Mouse (Mus musculus) frontal cortex, postnatal 36 days (tissue): ENCODE measurements around the gene Tmem190.
"Not testable (repeated sequence)": the region's sequence is repeated elsewhere in the genome, so short reads cannot be mapped to it uniquely, and the experiment has no call there.

ENCODE experiments used
- DNase-seq, 2 experiments: peaks; one replicate each; pipeline ENCODE4 v3.0.0; 2022; ENCODE audit warnings: low spot score in 2 of 2

Gene Tmem190

GRCm38 (mm10) chr7:4812303-4813104 is 29.8 kb downstream of the Tmem190 start, which contains the start of gene Ube2s:
TSS of gene Ube2s (minus strand) at chr7:4812590.
- peak; percentile 97 to 98 for DNase-seq

DNA sequence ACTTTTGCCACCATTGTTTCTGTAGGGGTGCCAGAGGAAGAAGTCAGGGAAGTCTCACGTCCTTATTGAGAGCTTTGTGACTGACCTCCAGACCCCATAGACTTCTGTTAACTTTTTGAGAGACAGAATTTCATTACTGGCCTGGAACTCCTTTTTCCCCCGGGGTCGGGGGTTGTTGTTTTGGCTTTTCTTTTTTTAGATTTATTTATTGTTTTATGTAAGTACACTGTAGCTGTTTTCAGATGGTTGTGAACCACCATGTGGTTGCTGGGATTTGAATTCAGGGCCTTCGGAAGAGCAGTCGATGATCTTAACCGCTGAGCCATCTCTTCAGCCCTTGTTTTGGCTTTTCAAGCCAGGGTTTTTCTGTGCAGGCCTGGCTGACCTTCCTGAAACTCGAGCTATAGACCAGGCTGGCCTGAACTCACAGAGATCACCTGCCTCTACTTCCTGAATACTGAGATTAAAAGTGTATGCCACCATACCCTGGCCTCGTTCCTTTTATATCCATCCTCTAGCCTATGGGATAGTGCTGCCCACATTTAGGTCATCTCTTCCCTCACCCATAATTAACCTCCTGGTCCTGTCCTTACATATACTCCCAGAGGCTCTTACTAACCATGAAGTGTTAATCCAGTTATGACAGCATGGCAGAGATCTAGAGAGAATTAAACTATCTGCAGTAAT is 30.5 kb downstream of the Tmem190 start:
- DNase-seq = no peak

GRCm38 (mm10) chr7:4816559-4816958 is 33.8 kb downstream of the Tmem190 start:
- no peak for DNase-seq

- not testable (repeated sequence) for DNase-seq
Observed at GRCm38 (mm10) chr7:4820925-4821324, 38.2 kb downstream of the Tmem190 start.

DNA sequence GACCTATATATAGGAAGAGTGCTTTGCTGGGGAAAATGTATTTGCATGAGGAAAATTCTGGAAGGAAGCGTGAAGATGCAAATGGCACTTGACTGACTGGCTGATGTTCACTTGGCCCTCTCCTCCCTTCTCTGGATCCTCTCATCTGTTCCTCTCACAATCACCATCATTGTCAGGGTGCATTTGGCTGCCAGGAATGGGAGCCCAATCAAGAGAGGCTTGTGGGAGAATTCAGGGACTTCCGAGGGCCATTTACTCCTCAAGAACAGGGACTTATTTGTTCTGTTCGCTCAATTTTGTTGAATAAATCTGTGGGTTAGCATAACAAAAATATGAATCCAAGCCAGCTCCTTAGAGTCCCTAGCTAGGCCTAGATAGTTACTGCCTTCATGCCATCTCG is 39.0 kb downstream of the Tmem190 start:
- peak in 1 of 2 experiments; percentile 49 for DNase-seq

DNA sequence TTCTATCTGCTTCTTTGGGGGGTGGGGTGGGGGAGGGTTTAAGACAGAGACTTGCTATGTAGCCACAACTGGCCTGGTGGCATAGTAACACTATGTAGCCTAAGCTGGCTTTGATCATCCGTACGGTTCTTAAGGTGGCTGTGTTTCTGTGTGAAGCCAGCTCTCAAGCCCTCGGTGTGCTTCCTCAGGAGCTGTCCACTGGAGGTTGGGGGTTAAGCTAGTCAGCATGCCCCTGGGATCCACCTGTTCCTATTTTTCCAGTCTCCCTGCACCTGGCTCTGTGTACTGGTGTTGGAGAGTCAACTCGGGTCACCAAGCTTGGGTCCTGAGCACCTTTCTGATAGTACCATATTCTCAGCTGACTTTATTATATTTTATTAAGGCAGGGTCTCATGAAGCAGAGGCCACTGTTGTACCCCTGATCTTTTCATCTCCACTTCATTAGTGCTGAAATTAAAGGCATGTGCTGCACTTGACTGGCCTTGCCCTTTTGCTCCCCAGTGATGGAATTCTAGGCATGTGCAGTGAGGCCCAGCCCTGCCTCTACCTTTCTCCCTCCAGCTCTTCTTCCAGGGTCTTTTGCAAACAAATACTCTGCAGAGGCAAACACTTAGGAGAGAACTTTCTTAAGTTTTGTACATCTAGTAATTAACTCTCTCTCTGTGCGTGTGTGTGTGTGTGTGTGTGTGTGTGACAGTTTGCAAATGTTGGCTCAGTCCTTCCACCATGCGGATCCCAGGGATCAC is 39.6 kb downstream of the Tmem190 start:
- DNase-seq = no peak

- DNase-seq = no peak
Observed at GRCm38 (mm10) chr7:4825365-4825764, 42.6 kb downstream of the Tmem190 start.

DNA sequence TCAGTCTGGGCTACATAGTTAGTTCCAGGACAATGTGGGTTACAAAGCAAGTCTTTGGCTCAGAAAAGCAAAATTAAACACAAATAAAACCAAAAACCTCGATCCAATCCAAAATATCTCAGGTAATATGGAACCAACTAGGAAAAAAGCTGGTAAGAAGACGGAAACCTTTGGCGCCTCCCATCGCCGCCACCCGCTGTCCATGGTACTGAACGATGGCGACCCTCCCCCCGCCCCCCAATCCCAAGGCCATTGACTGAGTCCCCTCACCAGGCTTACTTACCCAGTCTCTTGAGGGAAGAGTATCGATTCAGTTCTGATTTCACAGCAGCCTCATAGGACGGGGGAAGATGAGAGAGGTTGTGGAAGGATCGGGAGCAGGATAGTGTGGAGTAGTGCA is 47.7 kb downstream of the Tmem190 start:
- DNase-seq = no peak
